Mouse (Mus musculus) left cerebral cortex, adult 2 months (tissue): ENCODE data around the gene Adssl1. TPM values are rescaled to one million over a fixed set of nuclear protein-coding genes. Genes with fewer than 3 reads are reported as not detected.
A peak's percentile ranks its signal among the peaks of the same experiment; 100 is the strongest.

Source experiments
- DNase-seq, 2 experiments: peaks; one replicate each; pipeline ENCODE4 v3.0.0; 2021 to 2022; ENCODE audit warnings: low spot score in 2 of 2, mixed read lengths in 1 of 2; ENCODE audit errors: extremely low spot score in 1 of 2
- H3K27ac ChIP-seq: fragments of 200-600 bp; 2 replicates; pipeline ENCODE4 v1.8.1; 2022
- H3K4me3 ChIP-seq: fragments of 200-600 bp; 2 replicates; pipeline ENCODE4 v1.8.1; 2022
- CTCF ChIP-seq: fragments of 200-600 bp; IDR thresholded peaks from 2 replicates; pipeline ENCODE4 v1.8.1; 2022; ENCODE audit warnings: antibody characterized with exemption, mild to moderate bottlenecking, moderate library complexity
- intact Hi-C: fragments of 180-260 bp; cut with DNase I; formaldehyde crosslinking; loops from one replicate; pipeline ENCODE4 v1.15.1; 2025
- total RNA-seq, 2 experiments: library from RNA; stranded (reverse); gene quantifications; 2 replicates each; pipeline ENCODE4 v1.2.3; 2021

Adssl1 gene
- total RNA-seq, 2 experiments from 2014 or later: 16.2 to 16.5 TPM

- intact Hi-C loops: no loop called here
- Histone ChIP-seq H3K4me3 (no peak overlapping the region), H3K27ac (peak overlapping the region; percentile 72)
- DNase-seq: peak in 1 of 2 experiments; percentile 27
- TF ChIP-seq CTCF: no peak
These were observed 9.3 kb downstream of the Adssl1 start for GRCm38 (mm10) chr12:112628928-112629721.

GRCm38 (mm10) chr12:112630029-112630428 is 10.2 kb downstream of the Adssl1 start:
- no peak for DNase-seq
- Histone ChIP-seq H3K4me3 (no peak overlapping the region), H3K27ac (no peak overlapping the region)
- intact Hi-C loops: no loop called here
- TF ChIP-seq CTCF: no peak

GRCm38 (mm10) chr12:112630796-112631195 is 11.0 kb downstream of the Adssl1 start:
- intact Hi-C loops: no loop called here
- no peak for TF ChIP-seq CTCF
- Histone ChIP-seq H3K4me3 (no peak overlapping the region), H3K27ac (no peak overlapping the region)
- no peak for DNase-seq

- Histone ChIP-seq H3K27ac (no peak overlapping the region), H3K4me3 (no peak overlapping the region)
- intact Hi-C loops: no loop called here
- TF ChIP-seq CTCF: no peak
- DNase-seq: no peak
These were observed 11.6 kb downstream of the Adssl1 start for GRCm38 (mm10) chr12:112631472-112631871.

- intact Hi-C loops: no loop called here
- no peak for TF ChIP-seq CTCF
- Histone ChIP-seq H3K27ac (no peak overlapping the region), H3K4me3 (no peak overlapping the region)
- DNase-seq: no peak
These were observed 12.4 kb downstream of the Adssl1 start for GRCm38 (mm10) chr12:112632084-112632777.

DNA sequence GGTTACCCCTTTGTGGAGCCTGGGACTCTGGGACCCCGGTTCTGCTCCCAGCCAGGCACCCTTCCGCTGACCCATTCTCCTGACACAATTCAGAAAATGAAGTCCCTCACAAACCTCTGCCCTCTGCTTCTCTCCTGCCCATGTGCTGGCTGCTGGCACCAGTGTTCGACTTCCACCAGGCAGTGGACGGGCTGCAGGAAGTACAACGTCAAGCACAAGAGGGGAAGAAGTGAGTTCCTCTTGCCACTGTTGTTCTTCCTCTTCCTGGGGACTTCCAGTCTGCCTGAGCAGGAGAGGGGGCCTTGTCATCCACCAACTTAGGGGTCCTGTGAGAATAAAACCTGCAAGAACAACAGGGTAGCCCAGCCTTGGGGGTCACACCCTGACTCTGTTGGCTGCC is 13.1 kb downstream of the Adssl1 start:
- intact Hi-C loops: no loop called here
- DNase-seq: no peak
- Histone ChIP-seq H3K4me3 (no peak overlapping the region), H3K27ac (no peak overlapping the region)
- no peak for TF ChIP-seq CTCF

GRCm38 (mm10) chr12:112633686-112634085 is 13.8 kb downstream of the Adssl1 start:
- DNase-seq: no peak
- no peak; the same call in 1 of the 2 replicates for TF ChIP-seq CTCF
- intact Hi-C loops: no loop called here

GRCm38 (mm10) chr12:112639526-112639925 is 19.7 kb downstream of the Adssl1 start:
- TF ChIP-seq CTCF: no peak
- no peak overlapping the region for H3K27ac ChIP-seq
- DNase-seq: no peak
- H3K4me3 ChIP-seq: no peak overlapping the region
- intact Hi-C loops: no loop called here

More at GRCm38 (mm10) chr12:112633686-112634085, 13.8 kb downstream of the Adssl1 start:
- no peak overlapping the region for H3K4me3 ChIP-seq
- H3K27ac ChIP-seq: no peak overlapping the region

DNA sequence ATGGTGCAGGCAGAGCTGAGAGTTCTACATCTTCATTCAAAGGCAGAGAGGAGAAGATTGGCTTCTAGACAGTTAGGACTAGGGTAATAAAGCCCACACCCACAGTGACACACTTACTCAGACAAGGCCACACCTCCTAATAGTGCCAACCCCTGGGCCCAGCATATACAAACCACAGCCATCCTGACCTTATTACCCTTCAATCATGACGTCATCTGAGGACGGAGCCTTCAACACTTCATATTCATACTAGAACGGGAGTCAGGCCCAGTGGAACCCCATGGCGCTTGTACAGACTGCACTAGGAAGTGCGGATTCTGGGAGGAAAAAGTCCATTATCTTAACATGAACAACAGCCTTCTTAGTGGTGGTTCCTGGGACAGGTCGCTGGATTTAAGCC is 23.3 kb downstream of the Adssl1 start:
- DNase-seq: no peak
- Histone ChIP-seq H3K27ac (no peak overlapping the region), H3K4me3 (no peak overlapping the region)
- no peak for TF ChIP-seq CTCF
- intact Hi-C loops: no loop called here

DNA sequence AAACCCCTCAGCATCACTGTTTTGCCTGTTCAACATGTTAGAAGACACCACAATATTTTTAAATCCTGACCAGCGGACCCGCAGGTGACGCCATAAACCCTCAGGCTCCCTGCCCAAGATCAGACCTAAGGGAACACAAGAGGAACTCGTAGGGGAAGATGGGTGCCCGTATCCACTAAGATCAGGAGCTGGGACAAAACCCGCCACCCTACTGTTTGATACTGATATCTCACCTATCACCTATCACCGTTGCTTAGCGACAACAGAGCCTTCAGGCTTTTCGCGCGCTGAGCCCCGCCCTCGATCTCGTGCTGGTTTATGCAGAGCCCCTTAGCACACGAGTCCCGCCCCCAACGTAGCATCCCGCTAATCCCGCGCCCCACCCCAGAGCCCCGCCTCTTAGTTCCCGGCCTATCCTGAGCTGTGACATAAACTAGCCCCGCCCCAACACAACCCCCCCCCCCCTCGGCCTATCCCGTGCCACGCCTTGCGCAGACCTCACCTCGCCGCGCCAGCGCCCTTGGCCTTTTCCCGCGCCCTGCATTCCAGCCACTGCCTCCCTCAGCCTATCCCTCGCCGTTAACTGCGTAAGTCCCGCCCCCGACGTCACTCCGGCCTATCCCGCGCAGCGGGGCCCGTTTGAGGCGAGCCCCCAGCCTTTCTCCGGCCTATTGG is 24.5 kb downstream of the Adssl1 start, which contains the start of gene Siva1:
Gene Siva1 (plus strand): TSS at position 500 of the 675 bp plus-strand sequence.
- peak; percentile 97 to 98 for DNase-seq
- TF ChIP-seq CTCF: no peak; the same call in 1 of the 2 replicates
- Histone ChIP-seq H3K27ac (peak within 1 kb of the TSS; percentile 81), H3K4me3 (peak within 1 kb of the TSS; percentile 88)
- intact Hi-C loops: no loop called here

GRCm38 (mm10) chr12:112644855-112645506 is 25.1 kb downstream of the Adssl1 start:
- intact Hi-C loops: no loop called here
- DNase-seq: peak; percentile 60
- no peak for TF ChIP-seq CTCF
- Histone ChIP-seq H3K27ac (peak overlapping the region; percentile 81), H3K4me3 (peak overlapping the region; percentile 88)
